Mouse (Mus musculus) limb, embryonic 12.5 days (tissue): Measurements from ENCODE around the gene Stk10. TPM values are rescaled to one million over a fixed set of nuclear protein-coding genes. Genes with fewer than 3 reads are reported as not detected.

Experiments used
- ATAC-seq: fragments of 200-750 bp; cut with Nextera tagmentation; 2 replicates; pipeline ENCODE4 v1.8.0; 2017; ENCODE audit warnings: low read depth, moderate TSS enrichment; ENCODE audit not compliant: insufficient number of reproducible peaks, insufficient read depth, low FRiP score, low TSS enrichment
- H3K27ac ChIP-seq: fragments of 300-500 bp; sonication (generic); 2 replicates; pipeline ENCODE4 v1.5.1; 2016; ENCODE audit warnings: mild to moderate bottlenecking, moderate library complexity
- H3K27me3 ChIP-seq: fragments of 300-500 bp; sonication (generic); 2 replicates; pipeline ENCODE4 v1.6.1; 2016; ENCODE audit warnings: mild to moderate bottlenecking, moderate library complexity
- H3K36me3 ChIP-seq: fragments of 300-500 bp; sonication (generic); 2 replicates; pipeline ENCODE4 v1.6.1; 2016; ENCODE audit warnings: mild to moderate bottlenecking, moderate library complexity
- H3K4me1 ChIP-seq: fragments of 300-500 bp; sonication (generic); replicated peaks from 2 replicates; pipeline ENCODE4 v1.6.1; 2016
- H3K4me2 ChIP-seq: fragments of 300-500 bp; sonication (generic); 2 replicates; pipeline ENCODE4 v1.6.1; 2016; ENCODE audit warnings: mild to moderate bottlenecking, moderate library complexity
- H3K4me3 ChIP-seq: fragments of 300-500 bp; sonication (generic); replicated peaks from 2 replicates; pipeline ENCODE4 v1.5.1; 2016; ENCODE audit warnings: mild to moderate bottlenecking
- H3K9ac ChIP-seq: fragments of 300-500 bp; sonication (generic); replicated peaks from 2 replicates; pipeline ENCODE4 v1.6.1; 2016; ENCODE audit warnings: mild to moderate bottlenecking, moderate library complexity
- H3K9me3 ChIP-seq: fragments of 300-500 bp; sonication (generic); 2 replicates; pipeline ENCODE4 v1.6.1; 2016; ENCODE audit warnings: mild to moderate bottlenecking, moderate library complexity
- WGBS: fragments of 180-500 bp; shearing (Covaris S2); methylation state at CpG from one replicate; pipeline ENCODE4 v1.1.7; 2016; 5-methylcytosine and 5-hydroxymethylcytosine counted together
- polyA plus RNA-seq: library from polyadenylated mRNA; unstranded; fragments of >200 nt; fragmentation: Nextera tagmentation; extraction: Ambion mirVana; gene quantifications from 2 replicates; pipeline ENCODE4 v1.2.1, GENCODE M21; 2016

Gene Stk10
- polyA plus RNA-seq, 1 experiment from 2014 or later: 2.6 TPM

- ATAC-seq: no peak
- Histone ChIP-seq H3K4me3 (no peak overlapping the region), H3K27ac (no peak overlapping the region), H3K4me2 (no peak overlapping the region), H3K36me3 (no peaks in the 10 kb centered on the region), H3K9me3 (0 out of 2 replicates have a peak, but pooled peaks cover 4% of the 10 kb centered on the region), H3K27me3 (no peaks in the 10 kb centered on the region), H3K4me1 (peaks cover 16% of the 10 kb centered on the region), H3K9ac (no peak overlapping the region)
- whole genome bisulfite sequencing: 89% methylated on average over 8 of the region's 8 CpGs
These were observed 56.7 kb downstream of the Stk10 start for GRCm38 (mm10) chr11:32589791-32590190.

- ATAC-seq: no peak
- H3K4me2 ChIP-seq: no peak overlapping the region
- H3K27me3 ChIP-seq: no peaks in the 10 kb centered on the region
- no peaks in the 10 kb centered on the region for H3K36me3 ChIP-seq
- no peak overlapping the region for H3K9ac ChIP-seq
- 80% methylated on average over 6 of the region's 6 CpGs for WGBS
- peaks cover 16% of the 10 kb centered on the region for H3K4me1 ChIP-seq
- H3K9me3 ChIP-seq: 0 out of 2 replicates have a peak, but pooled peaks cover 4% of the 10 kb centered on the region
- H3K4me3 ChIP-seq: no peak overlapping the region
- no peak overlapping the region for H3K27ac ChIP-seq
These were observed 57.1 kb downstream of the Stk10 start for GRCm38 (mm10) chr11:32590205-32590604.

GRCm38 (mm10) chr11:32591921-32592850, 59.1 kb downstream of the Stk10 start:
- Histone ChIP-seq H3K36me3 (no peaks in the 10 kb centered on the region), H3K4me2 (no peak overlapping the region), H3K27ac (no peak overlapping the region), H3K4me1 (peaks cover 15% of the 10 kb centered on the region), H3K27me3 (no peaks in the 10 kb centered on the region), H3K9ac (no peak overlapping the region), H3K4me3 (no peak overlapping the region), H3K9me3 (0 out of 2 replicates have a peak, but pooled peaks cover 4% of the 10 kb centered on the region)
- ATAC-seq: no peak
- 67% methylated on average over 12 of the region's 12 CpGs for WGBS

- no peak overlapping the region for H3K4me2 ChIP-seq
- 0 out of 2 replicates have a peak, but pooled peaks cover 4% of the 10 kb centered on the region for H3K9me3 ChIP-seq
- no peaks in the 10 kb centered on the region for H3K36me3 ChIP-seq
- H3K27ac ChIP-seq: no peak overlapping the region
- H3K4me3 ChIP-seq: no peak overlapping the region
- H3K9ac ChIP-seq: no peak overlapping the region
- WGBS: 85% methylated on average over 7 of the region's 7 CpGs
- no peak for ATAC-seq
- H3K4me1 ChIP-seq: peaks cover 6% of the 10 kb centered on the region
- H3K27me3 ChIP-seq: no peaks in the 10 kb centered on the region
These were observed 60.0 kb downstream of the Stk10 start for GRCm38 (mm10) chr11:32593081-32593480.

GRCm38 (mm10) chr11:32594122-32594521, 61.0 kb downstream of the Stk10 start:
- Histone ChIP-seq H3K36me3 (no peaks in the 10 kb centered on the region), H3K4me2 (no peak overlapping the region), H3K9me3 (0 out of 2 replicates have a peak, but pooled peaks cover 4% of the 10 kb centered on the region), H3K4me3 (no peak overlapping the region), H3K4me1 (no peaks in the 10 kb centered on the region), H3K27me3 (no peaks in the 10 kb centered on the region), H3K27ac (no peak overlapping the region), H3K9ac (no peak overlapping the region)
- ATAC-seq: no peak
- 91% methylated on average over 4 of the region's 4 CpGs for WGBS

GRCm38 (mm10) chr11:32600371-32600770, 67.3 kb downstream of the Stk10 start:
- no peak overlapping the region for H3K27ac ChIP-seq
- H3K9ac ChIP-seq: no peak overlapping the region
- H3K4me2 ChIP-seq: no peak overlapping the region
- ATAC-seq: no peak
- 89% methylated on average over 6 of the region's 6 CpGs for whole genome bisulfite sequencing
- no peaks in the 10 kb centered on the region for H3K27me3 ChIP-seq
- peaks cover 20% of the 10 kb centered on the region for H3K4me1 ChIP-seq
- H3K4me3 ChIP-seq: no peak overlapping the region
- H3K36me3 ChIP-seq: no peaks in the 10 kb centered on the region
- H3K9me3 ChIP-seq: no peaks in the 10 kb centered on the region

GRCm38 (mm10) chr11:32601528-32602323, 68.6 kb downstream of the Stk10 start:
- no peaks in the 10 kb centered on the region for H3K9me3 ChIP-seq
- H3K27ac ChIP-seq: no peak overlapping the region
- no peaks in the 10 kb centered on the region for H3K36me3 ChIP-seq
- WGBS: 36% methylated on average over 12 of the region's 12 CpGs
- H3K4me2 ChIP-seq: no peak overlapping the region
- peaks cover 22% of the 10 kb centered on the region for H3K4me1 ChIP-seq
- no peaks in the 10 kb centered on the region for H3K27me3 ChIP-seq
- peak; percentile 20; the same call in 1 of the 2 replicates for ATAC-seq
- no peak overlapping the region for H3K4me3 ChIP-seq
- no peak overlapping the region for H3K9ac ChIP-seq

- ATAC-seq: no peak
- Histone ChIP-seq H3K36me3 (no peaks in the 10 kb centered on the region), H3K4me1 (peaks cover 22% of the 10 kb centered on the region), H3K27me3 (no peaks in the 10 kb centered on the region), H3K27ac (peak overlapping the region; percentile 79), H3K4me3 (no peak overlapping the region), H3K9ac (no peak overlapping the region), H3K9me3 (0 out of 2 replicates have a peak, but pooled peaks cover 3% of the 10 kb centered on the region), H3K4me2 (peak overlapping the region; percentile 16; the same call in 1 of the 2 replicates)
- WGBS: 50% methylated on average over 4 of the region's 4 CpGs
These were observed 71.6 kb downstream of the Stk10 start for GRCm38 (mm10) chr11:32604663-32605062.

- no peak overlapping the region for H3K4me2 ChIP-seq
These were observed 72.2 kb downstream of the Stk10 start for GRCm38 (mm10) chr11:32605131-32605860.

GRCm38 (mm10) chr11:32605907-32606306, 72.8 kb downstream of the Stk10 start:
- Histone ChIP-seq H3K4me3 (no peak overlapping the region), H3K9ac (no peak overlapping the region), H3K27me3 (no peaks in the 10 kb centered on the region), H3K4me2 (no peak overlapping the region), H3K9me3 (0 out of 2 replicates have a peak, but pooled peaks cover 3% of the 10 kb centered on the region), H3K36me3 (no peaks in the 10 kb centered on the region), H3K4me1 (peaks cover 22% of the 10 kb centered on the region), H3K27ac (no peak overlapping the region)
- ATAC-seq: no peak
- WGBS: 83% methylated on average over 3 of the region's 3 CpGs

More at GRCm38 (mm10) chr11:32605131-32605860, 72.2 kb downstream of the Stk10 start:
- WGBS: 53% methylated on average over 7 of the region's 7 CpGs
- peak overlapping the region; percentile 79 for H3K27ac ChIP-seq
- no peak overlapping the region for H3K9ac ChIP-seq
- peak; percentile 34; the same call in 1 of the 2 replicates for ATAC-seq
- H3K36me3 ChIP-seq: no peaks in the 10 kb centered on the region
- H3K4me3 ChIP-seq: no peak overlapping the region
- 0 out of 2 replicates have a peak, but pooled peaks cover 3% of the 10 kb centered on the region for H3K9me3 ChIP-seq
- no peaks in the 10 kb centered on the region for H3K27me3 ChIP-seq
- peaks cover 22% of the 10 kb centered on the region for H3K4me1 ChIP-seq
